Mouse (Mus musculus) hindbrain, embryonic 13.5 days (tissue): Measurements from ENCODE around the gene Socs2. TPM values are rescaled to one million over a fixed set of nuclear protein-coding genes. Genes with fewer than 3 reads are reported as not detected.

Experiments used
- ATAC-seq: fragments of 200-750 bp; cut with Nextera tagmentation; 2 replicates; pipeline ENCODE4 v1.8.0; 2017; ENCODE audit warnings: moderate TSS enrichment; ENCODE audit not compliant: low FRiP score
- H3K27ac ChIP-seq: fragments of 300-500 bp; sonication (generic); 2 replicates; pipeline ENCODE4 v1.5.1; 2015; ENCODE audit warnings: inconsistent platforms, mild to moderate bottlenecking, moderate library complexity
- H3K27me3 ChIP-seq: fragments of 300-500 bp; sonication (generic); 2 replicates; pipeline ENCODE4 v1.6.1; 2015; ENCODE audit warnings: mild to moderate bottlenecking, inconsistent platforms
- H3K36me3 ChIP-seq: fragments of 300-500 bp; sonication (generic); 2 replicates; pipeline ENCODE4 v1.6.1; 2015; ENCODE audit warnings: mild to moderate bottlenecking, inconsistent platforms
- H3K4me1 ChIP-seq: fragments of 300-500 bp; sonication (generic); replicated peaks from 2 replicates; pipeline ENCODE4 v1.6.1; 2015; ENCODE audit warnings: inconsistent platforms
- H3K4me2 ChIP-seq: fragments of 300-500 bp; sonication (generic); 2 replicates; pipeline ENCODE4 v1.6.1; 2015; ENCODE audit warnings: inconsistent platforms, mild to moderate bottlenecking, moderate library complexity
- H3K4me3 ChIP-seq: fragments of 300-500 bp; sonication (generic); 2 replicates; pipeline ENCODE4 v1.5.1; 2015; ENCODE audit warnings: mild to moderate bottlenecking, inconsistent platforms
- H3K9ac ChIP-seq: fragments of 300-500 bp; sonication (generic); 2 replicates; pipeline ENCODE4 v1.6.1; 2015; ENCODE audit warnings: mild to moderate bottlenecking, inconsistent platforms
- H3K9me3 ChIP-seq: fragments of 300-500 bp; sonication (generic); 2 replicates; pipeline ENCODE4 v1.6.1; 2016; ENCODE audit warnings: inconsistent platforms
- WGBS: fragments of 180-500 bp; shearing (Covaris S2); methylation state at CpG from one replicate; pipeline ENCODE4 v1.1.7; 2015; 5-methylcytosine and 5-hydroxymethylcytosine counted together
- polyA plus RNA-seq: library from polyadenylated mRNA; unstranded; fragments of >200 nt; fragmentation: Nextera tagmentation; extraction: Ambion mirVana; gene quantifications from 2 replicates; pipeline ENCODE4 v1.2.1, GENCODE M21; 2015

Gene Socs2
- polyA plus RNA-seq, 1 experiment from 2014 or later = 138 TPM

- Histone ChIP-seq H3K9me3 (no peaks in the 10 kb centered on the region), H3K4me2 (no peak overlapping the region), H3K27me3 (no peaks in the 10 kb centered on the region), H3K9ac (no peak overlapping the region; the same call in 1 of the 2 replicates), H3K4me3 (no peak overlapping the region), H3K36me3 (no peaks in the 10 kb centered on the region), H3K4me1 (peaks cover 7% of the 10 kb centered on the region), H3K27ac (peak overlapping the region; percentile 66; the same call in 1 of the 2 replicates)
- 26% methylated on average over 6 of the region's 6 CpGs for WGBS
- ATAC-seq = peak; percentile 69; the same call in 1 of the 2 replicates
Observed at GRCm38 (mm10) chr10:95355678-95356268, 61.2 kb downstream of the Socs2 start.

DNA sequence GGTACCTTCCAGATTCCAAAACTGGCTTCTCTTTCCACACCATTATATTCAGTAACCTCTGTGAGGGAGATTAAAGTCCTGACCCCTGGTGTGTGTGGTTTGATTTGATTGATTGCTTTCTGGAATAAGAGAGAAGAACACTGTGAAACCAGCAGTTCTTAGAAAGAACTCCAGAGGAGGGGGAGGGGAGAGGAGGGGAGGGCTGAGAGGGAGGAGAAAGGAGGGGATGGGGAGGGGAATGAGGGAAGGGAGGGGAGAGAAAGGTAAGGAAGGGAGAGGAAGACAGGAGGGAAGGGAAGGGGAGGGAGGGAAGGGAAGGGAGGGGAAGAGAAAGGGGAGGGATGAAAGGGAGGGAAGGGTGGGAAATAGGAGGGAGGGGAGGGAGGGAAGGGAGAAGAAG is 62.3 kb downstream of the Socs2 start:
- no peak overlapping the region for H3K27ac ChIP-seq
- no peak overlapping the region for H3K4me3 ChIP-seq
- no peaks in the 10 kb centered on the region for H3K27me3 ChIP-seq
- H3K4me2 ChIP-seq = no peak overlapping the region
- no peaks in the 10 kb centered on the region for H3K9me3 ChIP-seq
- no peak overlapping the region for H3K9ac ChIP-seq
- peaks cover 7% of the 10 kb centered on the region for H3K4me1 ChIP-seq
- no peaks in the 10 kb centered on the region for H3K36me3 ChIP-seq
- no peak for ATAC-seq

- no peaks in the 10 kb centered on the region for H3K36me3 ChIP-seq
- ATAC-seq = no peak
Observed at GRCm38 (mm10) chr10:95354047-95354446, 62.9 kb downstream of the Socs2 start.

DNA sequence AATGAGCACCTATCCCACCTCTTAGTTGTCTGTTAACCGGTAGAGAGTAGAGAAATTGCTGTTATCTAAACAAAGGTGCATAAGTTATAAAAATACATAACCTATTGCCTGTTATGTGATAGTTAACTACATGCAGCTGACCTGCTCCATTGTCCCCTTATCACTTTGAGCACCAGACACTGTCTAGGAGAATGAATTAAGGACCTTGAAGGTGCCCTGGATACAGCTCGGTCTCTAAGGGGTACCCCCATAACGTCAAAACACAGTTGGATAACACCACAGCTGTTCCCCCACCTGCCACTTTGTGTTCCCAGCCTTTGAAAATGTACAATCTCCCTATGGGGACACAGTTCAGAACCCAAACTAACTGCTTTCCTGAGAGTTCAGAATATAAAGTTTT is 68.5 kb downstream of the Socs2 start:
- no peaks in the 10 kb centered on the region for H3K36me3 ChIP-seq
- no peaks in the 10 kb centered on the region for H3K4me1 ChIP-seq
- no peak overlapping the region for H3K9ac ChIP-seq
- H3K27me3 ChIP-seq = no peaks in the 10 kb centered on the region
- no peak for ATAC-seq
- WGBS = 84% methylated on average over 3 of the region's 3 CpGs
- no peak overlapping the region for H3K4me2 ChIP-seq
- no peak overlapping the region for H3K4me3 ChIP-seq
- H3K27ac ChIP-seq = no peak overlapping the region
- H3K9me3 ChIP-seq = no peaks in the 10 kb centered on the region

More at GRCm38 (mm10) chr10:95354047-95354446, 62.9 kb downstream of the Socs2 start:
- 54% methylated on average over 6 of the region's 6 CpGs for WGBS
- Histone ChIP-seq H3K9me3 (no peaks in the 10 kb centered on the region), H3K4me1 (peaks cover 7% of the 10 kb centered on the region), H3K4me2 (no peak overlapping the region), H3K4me3 (no peak overlapping the region), H3K27ac (peak overlapping the region; percentile 44), H3K9ac (no peak overlapping the region), H3K27me3 (no peaks in the 10 kb centered on the region)

DNA sequence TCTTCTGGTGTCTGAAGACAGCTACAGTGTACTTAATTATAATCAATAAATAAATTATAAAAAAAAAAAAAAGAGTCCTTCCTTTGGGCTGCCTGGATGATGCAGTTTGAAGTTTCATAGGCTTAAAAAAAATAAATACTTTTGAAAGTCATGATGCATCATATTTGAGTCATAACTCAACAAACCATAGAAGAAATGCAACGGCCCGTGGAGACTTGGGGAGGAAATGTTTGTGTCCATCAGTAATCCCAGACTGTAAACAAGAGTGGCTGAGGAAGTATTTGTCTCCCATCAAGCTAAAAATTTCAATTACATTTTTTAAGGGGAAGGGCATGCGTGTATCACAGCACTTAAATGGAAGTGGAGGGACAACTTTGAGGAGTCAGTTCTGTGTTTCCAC is 69.2 kb downstream of the Socs2 start:
- Histone ChIP-seq H3K27ac (no peak overlapping the region), H3K36me3 (no peaks in the 10 kb centered on the region), H3K9ac (no peak overlapping the region), H3K9me3 (no peaks in the 10 kb centered on the region), H3K4me1 (no peaks in the 10 kb centered on the region), H3K27me3 (no peaks in the 10 kb centered on the region), H3K4me3 (no peak overlapping the region), H3K4me2 (no peak overlapping the region)
- ATAC-seq = no peak
- 96% methylated on average over 3 of the region's 3 CpGs for WGBS

- Histone ChIP-seq H3K9ac (no peak overlapping the region), H3K27me3 (no peaks in the 10 kb centered on the region), H3K9me3 (no peaks in the 10 kb centered on the region), H3K4me2 (no peak overlapping the region), H3K36me3 (no peaks in the 10 kb centered on the region), H3K27ac (no peak overlapping the region), H3K4me3 (no peak overlapping the region), H3K4me1 (no peaks in the 10 kb centered on the region)
- 87% methylated on average over 10 of the region's 10 CpGs for WGBS
- no peak for ATAC-seq
Observed at GRCm38 (mm10) chr10:95342833-95343590, 74.0 kb downstream of the Socs2 start.

DNA sequence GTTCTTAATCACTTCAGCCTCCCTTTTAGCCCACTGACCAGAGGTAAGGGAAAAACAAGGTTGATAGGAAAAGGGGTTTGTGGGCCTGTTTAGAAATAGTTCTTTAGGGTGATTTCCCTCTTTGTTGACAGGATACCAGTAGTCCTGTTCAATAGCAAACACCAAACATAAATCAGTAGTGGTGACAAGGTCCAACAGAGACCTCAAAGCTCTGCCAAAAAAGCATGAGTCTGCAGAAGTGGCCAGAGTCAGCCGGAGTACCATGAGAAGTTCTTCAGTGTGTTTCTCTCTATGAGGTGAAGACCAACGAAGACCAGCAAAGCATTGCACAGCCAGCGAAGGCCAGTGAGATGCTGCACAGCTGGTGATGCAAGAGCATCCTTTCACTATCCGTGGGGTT is 76.3 kb downstream of the Socs2 start:
- H3K36me3 ChIP-seq = no peaks in the 10 kb centered on the region
- H3K27ac ChIP-seq = no peak overlapping the region
- ATAC-seq = no peak
- H3K27me3 ChIP-seq = no peaks in the 10 kb centered on the region
- no peak overlapping the region for H3K4me2 ChIP-seq
- no peak overlapping the region for H3K4me3 ChIP-seq
- H3K9ac ChIP-seq = no peak overlapping the region
- H3K4me1 ChIP-seq = peaks cover 7% of the 10 kb centered on the region
- H3K9me3 ChIP-seq = no peaks in the 10 kb centered on the region
- WGBS = 78% methylated on average over 4 of the region's 4 CpGs

DNA sequence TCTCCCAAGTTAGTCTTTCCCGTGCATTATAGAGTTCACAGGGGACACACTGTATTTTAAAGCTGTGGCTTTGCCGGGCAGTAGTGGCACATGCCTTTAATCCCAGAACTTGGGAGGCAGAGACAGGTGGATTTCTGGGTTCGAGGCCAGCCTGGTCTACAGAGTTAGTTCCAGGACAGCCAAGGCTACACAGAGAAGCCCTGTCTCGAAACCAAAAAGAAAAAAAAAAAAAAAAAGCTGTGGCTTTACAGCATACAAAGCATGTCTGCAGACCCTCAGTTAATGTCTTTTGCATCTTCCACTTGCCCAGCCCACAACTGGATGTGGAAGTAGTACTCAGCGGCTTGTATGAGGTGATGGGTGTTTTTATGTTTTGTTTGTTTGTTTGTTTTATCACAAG is 79.4 kb downstream of the Socs2 start:
- 72% methylated on average over 5 of the region's 5 CpGs for WGBS
- Histone ChIP-seq H3K4me2 (no peak overlapping the region), H3K4me3 (no peak overlapping the region), H3K27me3 (no peaks in the 10 kb centered on the region), H3K4me1 (peaks cover 7% of the 10 kb centered on the region), H3K36me3 (no peaks in the 10 kb centered on the region), H3K27ac (no peak overlapping the region), H3K9me3 (no peaks in the 10 kb centered on the region), H3K9ac (no peak overlapping the region)
- no peak for ATAC-seq

DNA sequence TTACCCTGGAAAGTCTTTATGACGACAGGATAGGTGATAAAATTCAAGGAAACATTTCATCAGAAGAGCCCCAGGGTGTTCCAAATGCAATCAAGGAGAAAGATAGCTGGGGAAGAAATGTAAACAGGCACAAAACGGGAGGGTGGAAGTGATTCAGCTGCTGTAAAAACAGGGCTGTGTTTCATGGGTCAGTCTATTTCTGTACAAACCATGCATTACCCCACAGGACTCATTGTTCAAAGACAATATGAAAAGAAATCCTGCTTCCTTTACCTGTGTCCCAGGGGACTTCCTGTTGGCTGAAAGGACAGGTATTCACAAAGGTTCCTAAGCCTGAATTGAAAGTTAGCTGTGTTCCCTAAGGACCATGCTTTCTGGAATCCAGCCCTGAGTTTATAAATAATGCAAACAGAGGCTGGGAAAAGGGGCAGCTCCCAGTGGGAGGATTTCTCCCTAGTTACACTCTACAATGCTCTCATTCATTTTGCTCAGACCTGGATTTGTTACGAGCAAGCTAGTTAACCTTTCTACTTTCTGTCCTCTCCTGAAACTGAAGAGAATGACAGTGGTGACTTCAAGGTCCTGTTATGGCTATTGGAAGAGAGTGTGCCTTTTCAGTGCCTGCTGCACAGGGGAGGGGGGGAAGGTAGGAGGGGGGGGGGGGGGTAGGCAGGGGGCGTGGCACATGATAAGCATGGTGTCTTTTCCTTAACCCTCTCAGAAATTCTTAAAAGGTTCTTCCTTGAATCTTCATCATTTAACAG is 80.0 kb downstream of the Socs2 start:
- Histone ChIP-seq H3K4me2 (no peak overlapping the region), H3K27ac (no peak overlapping the region)
- 17% methylated on average over 3 of the region's 4 CpGs for WGBS

More for the DNA sequence above, 80.0 kb downstream of the Socs2 start:
- H3K36me3 ChIP-seq = no peaks in the 10 kb centered on the region
- peaks cover 7% of the 10 kb centered on the region for H3K4me1 ChIP-seq
- H3K4me3 ChIP-seq = no peak overlapping the region
- no peaks in the 10 kb centered on the region for H3K9me3 ChIP-seq
- H3K9ac ChIP-seq = no peak overlapping the region
- no peaks in the 10 kb centered on the region for H3K27me3 ChIP-seq
- no peak for ATAC-seq

Other genes starting within 250 kb of the Socs2 start
- gene Cradd, start 93.0 kb downstream of the Socs2 start, polyA plus RNA-seq = 10.3 and 11.7 TPM in 2 replicates
- 252 and 268 TPM in 2 replicates for gene Mrpl42, start 84.8 kb upstream of the Socs2 start, polyA plus RNA-seq
- 403 and 411 TPM in 2 replicates for gene Ube2n, start 98.0 kb upstream of the Socs2 start, polyA plus RNA-seq
- 74.6 and 76.5 TPM in 2 replicates for gene Nudt4, start 147.0 kb upstream of the Socs2 start, polyA plus RNA-seq